Mouse (Mus musculus) midbrain, embryonic 14.5 days (tissue): ENCODE data around the gene Bend6. TPM values are rescaled to one million over a fixed set of nuclear protein-coding genes. Genes with fewer than 3 reads are reported as not detected.

ENCODE experiments used
- ATAC-seq: fragments of 200-750 bp; cut with Nextera tagmentation; 2 replicates; pipeline ENCODE4 v1.8.0; 2017; ENCODE audit warnings: moderate number of reproducible peaks, moderate library complexity; ENCODE audit not compliant: low FRiP score, low TSS enrichment
- DNase-seq: peaks from one replicate; pipeline ENCODE4 v3.0.0-alpha.2; 2015
- H3K27ac ChIP-seq: fragments of 300-500 bp; sonication (generic); replicated peaks from 2 replicates; pipeline ENCODE4 v1.5.1; 2014; ENCODE audit warnings: mild to moderate bottlenecking, low read depth, low read length, moderate library complexity
- H3K27me3 ChIP-seq: fragments of 300-500 bp; sonication (generic); 2 replicates; pipeline ENCODE4 v1.6.1; 2014; ENCODE audit warnings: low read length, control low read depth, mixed read lengths; ENCODE audit not compliant: control insufficient read depth, insufficient read depth
- H3K36me3 ChIP-seq: fragments of 300-500 bp; sonication (generic); 2 replicates; pipeline ENCODE4 v1.6.1; 2014; ENCODE audit warnings: low read length, control low read depth; ENCODE audit not compliant: control insufficient read depth, insufficient read depth
- H3K4me1 ChIP-seq: fragments of 300-500 bp; sonication (generic); 2 replicates; pipeline ENCODE4 v1.6.1; 2014; ENCODE audit warnings: mild to moderate bottlenecking, antibody characterized with exemption, low read length, control low read depth; ENCODE audit not compliant: control insufficient read depth, insufficient read depth
- H3K4me2 ChIP-seq: fragments of 300-500 bp; sonication (generic); 2 replicates; pipeline ENCODE4 v1.6.1; 2014; ENCODE audit warnings: mild to moderate bottlenecking, low read length, moderate library complexity
- H3K4me3 ChIP-seq: fragments of 300-500 bp; sonication (generic); replicated peaks from 2 replicates; pipeline ENCODE4 v1.5.1; 2014; ENCODE audit warnings: low read depth, low read length
- H3K9ac ChIP-seq: fragments of 300-500 bp; sonication (generic); replicated peaks from 2 replicates; pipeline ENCODE4 v1.6.1; 2014; ENCODE audit warnings: mild to moderate bottlenecking, low read length, moderate library complexity
- H3K9me3 ChIP-seq: fragments of 300-500 bp; sonication (generic); 2 replicates; pipeline ENCODE4 v1.6.1; 2016; ENCODE audit warnings: low read length, control low read depth, mixed read lengths; ENCODE audit not compliant: control insufficient read depth
- WGBS: fragments of 180-500 bp; shearing (Covaris S2); extraction: QIAGEN DNeasy Blood & Tissue Kit; methylation state at CpG from one replicate; pipeline ENCODE4 v1.1.7; 2014; 5-methylcytosine and 5-hydroxymethylcytosine counted together
- polyA plus RNA-seq: library from polyadenylated mRNA; unstranded; fragments of >200 nt; fragmentation: Nextera tagmentation; extraction: Ambion mirVana; gene quantifications from 2 replicates; pipeline ENCODE4 v1.2.1, GENCODE M21; 2014

The Bend6 gene
- polyA plus RNA-seq, 1 experiment from 2014 or later = 32.1 TPM

- H3K27ac ChIP-seq = no peak overlapping the region
- H3K9me3 ChIP-seq = no peaks in the 10 kb centered on the region
- no peak overlapping the region for H3K4me2 ChIP-seq
- no peak overlapping the region for H3K4me3 ChIP-seq
- 97% methylated on average over 8 of the region's 8 CpGs for WGBS
- H3K4me1 ChIP-seq = no peaks in the 10 kb centered on the region
- H3K9ac ChIP-seq = no peak overlapping the region
- H3K36me3 ChIP-seq = no peaks in the 10 kb centered on the region
- H3K27me3 ChIP-seq = no peaks in the 10 kb centered on the region
- DNase-seq = no peak
- ATAC-seq = no peak
Observed at GRCm38 (mm10) chr1:33942638-33943037, 35.0 kb upstream of the Bend6 start.

- Histone ChIP-seq H3K9me3 (no peaks in the 10 kb centered on the region), H3K36me3 (no peaks in the 10 kb centered on the region), H3K4me1 (no peaks in the 10 kb centered on the region), H3K27me3 (no peaks in the 10 kb centered on the region), H3K4me2 (no peak overlapping the region), H3K9ac (no peak overlapping the region), H3K4me3 (no peak overlapping the region), H3K27ac (no peak overlapping the region)
- DNase-seq (no peak), ATAC-seq (no peak)
- WGBS = 80% methylated on average over 11 of the region's 11 CpGs
Observed at GRCm38 (mm10) chr1:33940364-33940928, 32.8 kb upstream of the Bend6 start.

- no peak for ATAC-seq
- Histone ChIP-seq H3K4me1 (no peaks in the 10 kb centered on the region), H3K4me3 (no peak overlapping the region), H3K9me3 (no peaks in the 10 kb centered on the region), H3K27ac (no peak overlapping the region), H3K36me3 (no peaks in the 10 kb centered on the region), H3K27me3 (no peaks in the 10 kb centered on the region), H3K9ac (no peak overlapping the region), H3K4me2 (no peak overlapping the region)
- no peak for DNase-seq
- WGBS = 85% methylated on average over 5 of the region's 5 CpGs
Observed at GRCm38 (mm10) chr1:33939828-33940227, 32.2 kb upstream of the Bend6 start.

GRCm38 (mm10) chr1:33935946-33936345 lies 28.3 kb upstream of the Bend6 start:
- no peak overlapping the region for H3K9ac ChIP-seq
- no peaks in the 10 kb centered on the region for H3K9me3 ChIP-seq
- 85% methylated on average over 3 of the region's 3 CpGs for WGBS
- no peak overlapping the region for H3K4me2 ChIP-seq
- ATAC-seq (no peak), DNase-seq (no peak)
- no peak overlapping the region for H3K4me3 ChIP-seq
- H3K27ac ChIP-seq = no peak overlapping the region
- H3K36me3 ChIP-seq = no peaks in the 10 kb centered on the region
- H3K4me1 ChIP-seq = peaks cover 7% of the 10 kb centered on the region; the same call in 1 of the 2 replicates
- H3K27me3 ChIP-seq = no peaks in the 10 kb centered on the region

- Histone ChIP-seq H3K4me2 (no peak overlapping the region), H3K4me1 (peaks cover 7% of the 10 kb centered on the region; the same call in 1 of the 2 replicates), H3K9ac (no peak overlapping the region), H3K27me3 (no peaks in the 10 kb centered on the region), H3K9me3 (no peaks in the 10 kb centered on the region), H3K36me3 (no peaks in the 10 kb centered on the region), H3K4me3 (no peak overlapping the region), H3K27ac (no peak overlapping the region)
- 65% methylated on average over 14 of the region's 14 CpGs for WGBS
- ATAC-seq = no peak
- peak; percentile 62 for DNase-seq
Observed at GRCm38 (mm10) chr1:33932845-33933499, 25.4 kb upstream of the Bend6 start.

GRCm38 (mm10) chr1:33932196-33932595 lies 24.6 kb upstream of the Bend6 start:
- Histone ChIP-seq H3K27me3 (no peaks in the 10 kb centered on the region), H3K27ac (no peak overlapping the region), H3K9me3 (no peaks in the 10 kb centered on the region), H3K4me3 (no peak overlapping the region), H3K36me3 (no peaks in the 10 kb centered on the region), H3K9ac (no peak overlapping the region), H3K4me1 (peaks cover 7% of the 10 kb centered on the region; the same call in 1 of the 2 replicates), H3K4me2 (no peak overlapping the region)
- WGBS = 69% methylated on average over 3 of the region's 3 CpGs
- DNase-seq = no peak
- no peak for ATAC-seq

GRCm38 (mm10) chr1:33931791-33932190 lies 24.2 kb upstream of the Bend6 start:
- Histone ChIP-seq H3K4me3 (no peak overlapping the region), H3K36me3 (no peaks in the 10 kb centered on the region), H3K27ac (no peak overlapping the region), H3K9ac (no peak overlapping the region), H3K27me3 (no peaks in the 10 kb centered on the region), H3K9me3 (no peaks in the 10 kb centered on the region), H3K4me2 (no peak overlapping the region), H3K4me1 (peaks cover 7% of the 10 kb centered on the region; the same call in 1 of the 2 replicates)
- WGBS = 28% methylated on average over 8 of the region's 8 CpGs
- peak; percentile 31 for DNase-seq
- no peak; the same call in 1 of the 2 replicates for ATAC-seq

GRCm38 (mm10) chr1:33927466-33927865 lies 19.9 kb upstream of the Bend6 start:
- Histone ChIP-seq H3K4me2 (no peak overlapping the region), H3K36me3 (no peaks in the 10 kb centered on the region)
- 93% methylated on average over 7 of the region's 7 CpGs for WGBS

GRCm38 (mm10) chr1:33925283-33925682 lies 17.7 kb upstream of the Bend6 start:
- H3K4me3 ChIP-seq = no peak overlapping the region
- no peak for ATAC-seq
- no peak overlapping the region for H3K4me2 ChIP-seq
- H3K9ac ChIP-seq = no peak overlapping the region
- no peaks in the 10 kb centered on the region for H3K27me3 ChIP-seq
- no peaks in the 10 kb centered on the region for H3K36me3 ChIP-seq
- no peak for DNase-seq
- WGBS = 92% methylated on average over 3 of the region's 3 CpGs
- no peaks in the 10 kb centered on the region for H3K9me3 ChIP-seq
- no peaks in the 10 kb centered on the region for H3K4me1 ChIP-seq
- no peak overlapping the region for H3K27ac ChIP-seq

More at GRCm38 (mm10) chr1:33927466-33927865, 19.9 kb upstream of the Bend6 start:
- no peak overlapping the region for H3K27ac ChIP-seq
- ATAC-seq (no peak), DNase-seq (no peak)
- H3K4me3 ChIP-seq = no peak overlapping the region
- no peak overlapping the region for H3K9ac ChIP-seq
- H3K9me3 ChIP-seq = no peaks in the 10 kb centered on the region
- no peaks in the 10 kb centered on the region for H3K27me3 ChIP-seq
- peaks cover 4% of the 10 kb centered on the region; the same call in 1 of the 2 replicates for H3K4me1 ChIP-seq
